Mouse (Mus musculus) cerebellum, adult 2 months (tissue): ENCODE measurements at regions not wholly inside any gene's neighbourhood (a gene's known extent, or its start where the extent isn't known, plus 50 kb on each side); places are given as distances from the start of the nearest gene placed in this dataset.

Experiments
- CTCF ChIP-seq: fragments of 200-500 bp; IDR thresholded peaks from 2 replicates; pipeline ENCODE4 v1.5.1; 2011; ENCODE audit warnings: low read depth, mild to moderate bottlenecking, control low read depth, low read length, moderate library complexity, borderline replicate concordance; ENCODE audit not compliant: insufficient read depth
- POLR2A ChIP-seq: fragments of 200-500 bp; IDR thresholded peaks from 2 replicates; pipeline ENCODE4 v1.6.1; 2011; ENCODE audit warnings: low read length, control low read depth, borderline replicate concordance; ENCODE audit not compliant: insufficient read depth

DNA sequence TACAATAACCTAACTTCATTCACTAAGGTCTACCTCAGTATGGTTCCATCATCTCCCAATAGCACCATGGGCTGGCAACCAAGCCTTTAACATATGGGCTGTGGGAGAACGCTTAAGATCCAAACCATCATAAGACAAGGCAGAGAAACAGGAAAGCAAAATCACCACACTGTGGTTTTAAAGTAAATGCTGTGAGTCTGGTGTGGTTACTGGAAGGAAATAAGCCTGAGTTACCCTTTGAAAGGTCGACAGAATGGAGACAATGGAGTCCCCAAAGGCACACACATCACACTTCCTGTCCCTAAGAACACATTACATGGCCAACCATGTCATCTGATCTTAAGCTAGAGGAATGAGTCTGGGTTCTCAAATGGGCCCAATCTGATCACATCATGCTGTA, 405.8 kb upstream of the Gm6657 start:
- TF ChIP-seq POLR2A (no peak), CTCF (no peak)
